Mouse (Mus musculus) hindbrain, embryonic 14.5 days (tissue): Measurements from ENCODE around the gene Arl15. TPM values are rescaled to one million over a fixed set of nuclear protein-coding genes. Genes with fewer than 3 reads are reported as not detected.

ENCODE experiments used
- ATAC-seq: fragments of 200-750 bp; cut with Nextera tagmentation; 2 replicates; pipeline ENCODE4 v1.8.0; 2017; ENCODE audit warnings: moderate number of reproducible peaks, mild to moderate bottlenecking, moderate TSS enrichment, moderate library complexity; ENCODE audit not compliant: low FRiP score
- DNase-seq: peaks from one replicate; pipeline ENCODE4 v3.0.0-alpha.2; 2015; ENCODE audit warnings: low spot score
- H3K27ac ChIP-seq: fragments of 300-500 bp; sonication (generic); 2 replicates; pipeline ENCODE4 v1.5.1; 2014; ENCODE audit warnings: mild to moderate bottlenecking, moderate library complexity
- H3K27me3 ChIP-seq: fragments of 300-500 bp; sonication (generic); 2 replicates; pipeline ENCODE4 v1.6.1; 2014; ENCODE audit warnings: mild to moderate bottlenecking, low read length, mixed read lengths; ENCODE audit not compliant: control insufficient read depth, insufficient read depth
- H3K36me3 ChIP-seq: fragments of 300-500 bp; sonication (generic); replicated peaks from 2 replicates; pipeline ENCODE4 v1.6.1; 2014; ENCODE audit not compliant: control insufficient read depth, insufficient read depth
- H3K4me1 ChIP-seq: fragments of 300-500 bp; sonication (generic); replicated peaks from 2 replicates; pipeline ENCODE4 v1.6.1; 2014; ENCODE audit warnings: antibody characterized with exemption, low read length, mixed read lengths; ENCODE audit not compliant: control insufficient read depth, insufficient read depth
- H3K4me2 ChIP-seq: fragments of 300-500 bp; sonication (generic); replicated peaks from 2 replicates; pipeline ENCODE4 v1.6.1; 2014; ENCODE audit warnings: mild to moderate bottlenecking, moderate library complexity
- H3K4me3 ChIP-seq: fragments of 300-500 bp; sonication (generic); replicated peaks from 2 replicates; pipeline ENCODE4 v1.5.1; 2014; ENCODE audit warnings: mild to moderate bottlenecking, low read length
- H3K9ac ChIP-seq: fragments of 300-500 bp; sonication (generic); 2 replicates; pipeline ENCODE4 v1.6.1; 2014
- H3K9me3 ChIP-seq: fragments of 300-500 bp; sonication (generic); 2 replicates; pipeline ENCODE4 v1.6.1; 2016; ENCODE audit warnings: low read length; ENCODE audit not compliant: control insufficient read depth
- WGBS: fragments of 180-500 bp; shearing (Covaris S2); extraction: QIAGEN DNeasy Blood & Tissue Kit; methylation state at CpG from one replicate; pipeline ENCODE4 v1.1.7; 2014; 5-methylcytosine and 5-hydroxymethylcytosine counted together
- polyA plus RNA-seq: library from polyadenylated mRNA; unstranded; fragments of >200 nt; fragmentation: Nextera tagmentation; extraction: Ambion mirVana; gene quantifications from 2 replicates; pipeline ENCODE4 v1.2.1, GENCODE M21; 2014

Arl15 gene
- polyA plus RNA-seq, 1 experiment from 2014 or later: 19.0 TPM

DNA sequence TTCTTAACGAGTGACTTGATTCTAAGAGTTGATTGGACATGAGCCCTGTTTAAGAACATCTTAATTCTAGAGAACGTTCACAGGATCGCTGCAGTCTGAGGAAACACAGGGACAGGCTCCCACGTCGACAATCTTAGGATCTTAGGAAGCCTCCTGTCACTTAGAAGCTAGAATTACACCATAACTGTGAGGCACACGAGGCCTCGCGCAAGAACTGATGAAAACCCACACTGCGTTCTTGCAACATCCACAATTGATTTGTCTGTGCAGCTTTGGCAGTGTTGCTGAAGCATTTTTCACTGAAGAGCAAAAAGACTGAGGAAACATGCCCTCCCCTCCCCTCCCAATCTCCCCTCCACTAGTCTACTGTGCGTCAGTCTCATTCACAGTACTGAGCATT, 196.4 kb downstream of the Arl15 start:
- Histone ChIP-seq H3K9ac (no peak overlapping the region), H3K27ac (no peak overlapping the region), H3K4me3 (no peak overlapping the region), H3K4me1 (no peaks in the 10 kb centered on the region), H3K9me3 (no peaks in the 10 kb centered on the region), H3K4me2 (no peak overlapping the region), H3K27me3 (no peaks in the 10 kb centered on the region), H3K36me3 (no peaks in the 10 kb centered on the region)
- no peak for DNase-seq
- no peak for ATAC-seq
- 74% methylated on average over 10 of the region's 10 CpGs for WGBS

GRCm38 (mm10) chr13:113993066-113993465, 198.8 kb downstream of the Arl15 start:
- Histone ChIP-seq H3K9ac (no peak overlapping the region), H3K9me3 (no peaks in the 10 kb centered on the region), H3K27me3 (no peaks in the 10 kb centered on the region), H3K4me3 (no peak overlapping the region), H3K36me3 (no peaks in the 10 kb centered on the region), H3K27ac (no peak overlapping the region), H3K4me2 (no peak overlapping the region), H3K4me1 (no peaks in the 10 kb centered on the region)
- 89% methylated on average over 2 of the region's 2 CpGs for whole genome bisulfite sequencing
- no peak for DNase-seq
- ATAC-seq: no peak

- no peak overlapping the region for H3K9ac ChIP-seq
- H3K27ac ChIP-seq: no peak overlapping the region
- no peaks in the 10 kb centered on the region for H3K4me1 ChIP-seq
- 64% methylated on average over 6 of the region's 6 CpGs for WGBS
- DNase-seq (no peak), ATAC-seq (no peak)
- no peaks in the 10 kb centered on the region for H3K9me3 ChIP-seq
- H3K4me2 ChIP-seq: no peak overlapping the region
- H3K27me3 ChIP-seq: no peaks in the 10 kb centered on the region
- no peaks in the 10 kb centered on the region for H3K36me3 ChIP-seq
- H3K4me3 ChIP-seq: no peak overlapping the region
Measured at GRCm38 (mm10) chr13:113994586-113994985, 200.3 kb downstream of the Arl15 start.

DNA sequence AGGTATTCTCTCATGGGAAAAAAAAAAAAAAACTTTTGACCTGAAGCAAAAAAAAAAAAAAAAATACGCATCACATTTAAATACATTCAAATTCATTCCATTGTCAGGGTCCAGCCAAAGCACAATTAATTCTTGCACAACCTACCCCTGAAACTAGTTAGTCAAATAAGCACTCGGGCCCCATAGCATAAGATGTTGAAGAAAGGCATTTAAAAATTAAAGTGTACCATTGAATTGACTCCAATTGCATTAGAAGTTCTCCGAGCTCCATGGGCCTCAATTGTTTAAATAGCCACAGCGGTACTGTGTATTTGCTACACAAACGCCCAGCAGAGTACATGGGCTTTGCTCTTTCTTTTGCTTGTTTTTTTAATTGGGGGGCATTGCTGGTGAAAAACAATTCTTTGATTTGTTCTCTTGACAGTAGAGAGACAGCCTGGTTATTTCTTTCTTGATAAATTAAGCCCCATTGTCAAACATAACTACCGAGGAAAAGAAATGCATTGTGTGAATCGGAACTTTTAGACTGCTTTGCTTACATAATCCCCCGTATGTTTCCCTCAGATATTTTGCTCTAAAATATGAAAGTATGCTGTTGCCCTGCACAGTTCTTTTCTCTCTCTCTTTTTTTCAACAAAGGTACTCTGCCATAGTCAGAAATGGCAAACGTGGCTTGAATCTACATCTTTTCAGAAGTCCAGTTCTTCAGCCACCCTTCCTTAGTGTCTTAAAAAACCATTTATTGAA, 201.4 kb downstream of the Arl15 start:
- WGBS: 40% methylated on average over 9 of the region's 9 CpGs
- H3K36me3 ChIP-seq: no peaks in the 10 kb centered on the region
- H3K4me3 ChIP-seq: no peak overlapping the region
- H3K4me2 ChIP-seq: no peak overlapping the region
- DNase-seq (no peak), ATAC-seq (no peak)
- H3K27me3 ChIP-seq: no peaks in the 10 kb centered on the region
- no peak overlapping the region for H3K27ac ChIP-seq
- no peak overlapping the region for H3K9ac ChIP-seq
- no peaks in the 10 kb centered on the region for H3K9me3 ChIP-seq
- no peaks in the 10 kb centered on the region for H3K4me1 ChIP-seq

- no peaks in the 10 kb centered on the region for H3K4me1 ChIP-seq
- no peaks in the 10 kb centered on the region for H3K27me3 ChIP-seq
- H3K9me3 ChIP-seq: no peaks in the 10 kb centered on the region
- WGBS: 76% methylated on average over 12 of the region's 12 CpGs
- no peak overlapping the region for H3K4me2 ChIP-seq
- no peak overlapping the region for H3K4me3 ChIP-seq
- DNase-seq (no peak), ATAC-seq (no peak)
- no peaks in the 10 kb centered on the region for H3K36me3 ChIP-seq
- no peak overlapping the region for H3K9ac ChIP-seq
- H3K27ac ChIP-seq: no peak overlapping the region
Measured at GRCm38 (mm10) chr13:113998811-113999210, 204.5 kb downstream of the Arl15 start.

- Histone ChIP-seq H3K4me1 (no peaks in the 10 kb centered on the region), H3K4me3 (no peak overlapping the region), H3K27ac (no peak overlapping the region), H3K27me3 (no peaks in the 10 kb centered on the region), H3K4me2 (no peak overlapping the region), H3K9me3 (no peaks in the 10 kb centered on the region), H3K9ac (no peak overlapping the region), H3K36me3 (no peaks in the 10 kb centered on the region)
- 96% methylated on average over 10 of the region's 10 CpGs for WGBS
- ATAC-seq (no peak), DNase-seq (no peak)
Measured at GRCm38 (mm10) chr13:114003463-114003862, 209.2 kb downstream of the Arl15 start.

DNA sequence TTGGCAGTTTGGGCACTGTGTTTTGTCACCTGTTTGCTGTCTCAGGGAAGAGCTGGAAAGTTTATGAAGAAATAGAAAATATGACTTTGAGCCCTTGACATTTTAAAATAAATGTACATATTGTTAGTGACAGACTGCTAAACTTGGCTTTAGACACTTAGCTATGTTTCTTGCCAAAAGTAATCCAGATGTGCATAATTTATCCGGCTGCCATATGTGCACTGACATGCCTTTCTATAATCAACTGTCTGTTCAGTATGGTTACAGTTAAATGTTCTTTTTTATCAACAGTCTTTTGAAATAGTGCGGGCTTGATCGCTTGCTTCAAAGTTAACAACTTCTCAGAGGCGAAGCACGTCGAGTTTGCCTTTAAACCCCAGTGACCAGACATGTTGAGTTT, 209.9 kb downstream of the Arl15 start:
- Histone ChIP-seq H3K4me1 (no peaks in the 10 kb centered on the region), H3K36me3 (no peaks in the 10 kb centered on the region), H3K9me3 (no peaks in the 10 kb centered on the region), H3K9ac (no peak overlapping the region), H3K4me2 (no peak overlapping the region), H3K4me3 (no peak overlapping the region), H3K27ac (no peak overlapping the region), H3K27me3 (no peaks in the 10 kb centered on the region)
- no peak for ATAC-seq
- no peak for DNase-seq
- 87% methylated on average over 6 of the region's 6 CpGs for WGBS

GRCm38 (mm10) chr13:114009786-114010185, 215.5 kb downstream of the Arl15 start:
- ATAC-seq: no peak
- H3K36me3 ChIP-seq: no peaks in the 10 kb centered on the region
- DNase-seq: no peak
- WGBS: 82% methylated on average over 9 of the region's 9 CpGs
- no peak overlapping the region for H3K4me3 ChIP-seq
- H3K4me1 ChIP-seq: 0 out of 2 replicates have a peak, but pooled peaks cover 5% of the 10 kb centered on the region
- no peak overlapping the region for H3K27ac ChIP-seq
- no peaks in the 10 kb centered on the region for H3K27me3 ChIP-seq
- H3K4me2 ChIP-seq: no peak overlapping the region
- H3K9ac ChIP-seq: no peak overlapping the region
- H3K9me3 ChIP-seq: no peaks in the 10 kb centered on the region

GRCm38 (mm10) chr13:114010521-114010920, 216.2 kb downstream of the Arl15 start:
- H3K9ac ChIP-seq: no peak overlapping the region
- WGBS: 78% methylated on average over 9 of the region's 9 CpGs
- ATAC-seq: no peak

More at GRCm38 (mm10) chr13:114010521-114010920, 216.2 kb downstream of the Arl15 start:
- H3K36me3 ChIP-seq: no peaks in the 10 kb centered on the region
- 0 out of 2 replicates have a peak, but pooled peaks cover 5% of the 10 kb centered on the region for H3K4me1 ChIP-seq
- H3K4me2 ChIP-seq: 0 out of 2 replicates have a peak overlapping the region, but pooled peaks have one; percentile 11
- H3K27ac ChIP-seq: no peak overlapping the region
- H3K27me3 ChIP-seq: no peaks in the 10 kb centered on the region
- H3K4me3 ChIP-seq: no peak overlapping the region
- no peaks in the 10 kb centered on the region for H3K9me3 ChIP-seq
- DNase-seq: no peak
